Mouse (Mus musculus) thymus, adult 2 months (tissue): Measurements from ENCODE around the gene Adh7.

Experiments
- CTCF ChIP-seq: fragments of 200-500 bp; IDR thresholded peaks from 2 replicates; pipeline ENCODE4 v1.5.1; 2012; ENCODE audit warnings: mild to moderate bottlenecking, control low read depth, low read length, moderate library complexity, borderline replicate concordance; ENCODE audit not compliant: control insufficient read depth, poor library complexity, insufficient read depth; ENCODE audit errors: extremely low read depth
- POLR2A ChIP-seq: fragments of 200-500 bp; IDR thresholded peaks from 2 replicates; pipeline ENCODE4 v1.6.1; 2012; ENCODE audit warnings: mild to moderate bottlenecking, low read length, control low read depth, moderate library complexity; ENCODE audit not compliant: control insufficient read depth, poor library complexity, insufficient read depth; ENCODE audit errors: extremely low read depth

- no peak for TF ChIP-seq CTCF
- TF ChIP-seq POLR2A = no peak
Observed at GRCm38 (mm10) chr3:138264648-138265047, 47.1 kb downstream of the Adh7 start.
